Mouse (Mus musculus) intestine, postnatal 0 days (tissue): ENCODE results near the gene Zdhhc1. TPM values are rescaled to one million over a fixed set of nuclear protein-coding genes. Genes with fewer than 3 reads are reported as not detected.
A peak's percentile ranks its signal among the peaks of the same experiment; 100 is the strongest.

Experiments
- ATAC-seq: fragments of 200-750 bp; cut with Nextera tagmentation; 2 replicates; pipeline ENCODE4 v1.8.0; 2017; ENCODE audit warnings: mild to moderate bottlenecking, moderate TSS enrichment, moderate library complexity
- H3K27ac ChIP-seq: fragments of 300-500 bp; sonication (generic); 2 replicates; pipeline ENCODE4 v1.5.1; 2014; ENCODE audit warnings: mild to moderate bottlenecking, low read depth, low read length, moderate library complexity
- H3K27me3 ChIP-seq: fragments of 300-500 bp; sonication (generic); replicated peaks from 2 replicates; pipeline ENCODE4 v1.6.1; 2014; ENCODE audit warnings: low read length, mixed read lengths; ENCODE audit not compliant: control insufficient read depth, insufficient read depth
- H3K36me3 ChIP-seq: fragments of 300-500 bp; sonication (generic); 2 replicates; pipeline ENCODE4 v1.6.1; 2014; ENCODE audit warnings: mild to moderate bottlenecking, moderate library complexity; ENCODE audit not compliant: control insufficient read depth, insufficient read depth
- H3K4me1 ChIP-seq: fragments of 300-500 bp; sonication (generic); replicated peaks from 2 replicates; pipeline ENCODE4 v1.6.1; 2014; ENCODE audit warnings: antibody characterized with exemption, low read length, mixed read lengths; ENCODE audit not compliant: control insufficient read depth, insufficient read depth
- H3K4me2 ChIP-seq: fragments of 300-500 bp; sonication (generic); replicated peaks from 2 replicates; pipeline ENCODE4 v1.6.1; 2014; ENCODE audit warnings: low read depth, mild to moderate bottlenecking, moderate library complexity
- H3K4me3 ChIP-seq: fragments of 300-500 bp; sonication (generic); 2 replicates; pipeline ENCODE4 v1.5.1; 2014; ENCODE audit warnings: low read depth, low read length
- H3K9ac ChIP-seq: fragments of 300-500 bp; sonication (generic); 2 replicates; pipeline ENCODE4 v1.6.1; 2014; ENCODE audit warnings: mild to moderate bottlenecking, low read depth, low read length
- H3K9me3 ChIP-seq: fragments of 300-500 bp; sonication (generic); 2 replicates; pipeline ENCODE4 v1.6.1; 2016; ENCODE audit warnings: mixed run types; ENCODE audit not compliant: control insufficient read depth
- CTCF ChIP-seq: sonication (generic); IDR thresholded peaks from 2 replicates; pipeline ENCODE4 v1.5.1; 2016; ENCODE audit warnings: low read depth, mild to moderate bottlenecking, control low read depth, antibody characterized with exemption, moderate library complexity
- WGBS: fragments of 180-500 bp; shearing (Covaris S2); extraction: QIAGEN DNeasy Blood & Tissue Kit; methylation state at CpG from one replicate; pipeline ENCODE4 v1.1.7; 2014; 5-methylcytosine and 5-hydroxymethylcytosine counted together
- polyA plus RNA-seq: library from polyadenylated mRNA; unstranded; fragments of >200 nt; fragmentation: Nextera tagmentation; extraction: Ambion mirVana; gene quantifications from 2 replicates; pipeline ENCODE4 v1.2.1, GENCODE M21; 2015

Zdhhc1 gene
- polyA plus RNA-seq, 1 experiment from 2014 or later, result 7.1 TPM

- WGBS, result 83% methylated on average over 4 of the region's 4 CpGs
- H3K4me3 ChIP-seq, result no peak overlapping the region
These were observed 42.2 kb upstream of the Zdhhc1 start for GRCm38 (mm10) chr8:105538940-105539339.

GRCm38 (mm10) chr8:105537011-105537677 lies 40.4 kb upstream of the Zdhhc1 start:
- 0 out of 2 replicates have a peak, but pooled peaks cover 3% of the 10 kb centered on the region for H3K4me1 ChIP-seq
- ATAC-seq, result peak; percentile 48; the same call in 1 of the 2 replicates
- H3K4me2 ChIP-seq, result no peak overlapping the region
- peaks cover 44% of the 10 kb centered on the region for H3K36me3 ChIP-seq
- no peak for TF ChIP-seq CTCF
- no peaks in the 10 kb centered on the region for H3K9me3 ChIP-seq
- no peak overlapping the region for H3K27ac ChIP-seq
- no peak overlapping the region for H3K4me3 ChIP-seq
- WGBS, result 61% methylated on average over 6 of the region's 6 CpGs
- H3K9ac ChIP-seq, result no peak overlapping the region
- H3K27me3 ChIP-seq, result no peaks in the 10 kb centered on the region

More at GRCm38 (mm10) chr8:105538940-105539339, 42.2 kb upstream of the Zdhhc1 start:
- no peak overlapping the region for H3K4me2 ChIP-seq
- TF ChIP-seq CTCF, result no peak
- H3K4me1 ChIP-seq, result no peaks in the 10 kb centered on the region
- no peak for ATAC-seq
- no peak overlapping the region for H3K27ac ChIP-seq
- no peaks in the 10 kb centered on the region for H3K9me3 ChIP-seq
- peaks cover 43% of the 10 kb centered on the region for H3K36me3 ChIP-seq
- no peak overlapping the region for H3K9ac ChIP-seq
- no peaks in the 10 kb centered on the region for H3K27me3 ChIP-seq

GRCm38 (mm10) chr8:105536546-105536945 lies 39.8 kb upstream of the Zdhhc1 start:
- no peak for TF ChIP-seq CTCF
- H3K36me3 ChIP-seq, result peaks cover 50% of the 10 kb centered on the region
- no peaks in the 10 kb centered on the region for H3K27me3 ChIP-seq
- no peaks in the 10 kb centered on the region for H3K9me3 ChIP-seq
- no peak overlapping the region for H3K27ac ChIP-seq
- WGBS, result 84% methylated on average over 3 of the region's 3 CpGs
- no peak for ATAC-seq
- H3K9ac ChIP-seq, result no peak overlapping the region
- no peak overlapping the region for H3K4me3 ChIP-seq
- 0 out of 2 replicates have a peak, but pooled peaks cover 3% of the 10 kb centered on the region for H3K4me1 ChIP-seq
- H3K4me2 ChIP-seq, result no peak overlapping the region

GRCm38 (mm10) chr8:105533892-105534329 lies 37.2 kb upstream of the Zdhhc1 start:
- 0% methylated on average over 1 of the region's 1 CpGs for WGBS
- no peak overlapping the region for H3K9ac ChIP-seq
- H3K4me2 ChIP-seq, result no peak overlapping the region

GRCm38 (mm10) chr8:105533439-105533838 lies 36.7 kb upstream of the Zdhhc1 start:
- WGBS, result 5% methylated on average over 2 of the region's 2 CpGs

More at GRCm38 (mm10) chr8:105533892-105534329, 37.2 kb upstream of the Zdhhc1 start:
- Histone ChIP-seq H3K27me3 (no peaks in the 10 kb centered on the region), H3K9me3 (no peaks in the 10 kb centered on the region), H3K27ac (peak overlapping the region; percentile 70; the same call in 1 of the 2 replicates), H3K36me3 (peaks cover 53% of the 10 kb centered on the region), H3K4me1 (0 out of 2 replicates have a peak, but pooled peaks cover 3% of the 10 kb centered on the region), H3K4me3 (no peak overlapping the region)
- ATAC-seq, result peak; percentile 34; the same call in 1 of the 2 replicates
- TF ChIP-seq CTCF, result peak; percentile 91

GRCm38 (mm10) chr8:105531774-105532173 lies 35.1 kb upstream of the Zdhhc1 start:
- Histone ChIP-seq H3K9me3 (no peaks in the 10 kb centered on the region), H3K36me3 (peaks cover 40% of the 10 kb centered on the region), H3K4me2 (no peak overlapping the region), H3K4me1 (0 out of 2 replicates have a peak, but pooled peaks cover 3% of the 10 kb centered on the region), H3K4me3 (no peak overlapping the region), H3K27ac (no peak overlapping the region), H3K9ac (no peak overlapping the region), H3K27me3 (no peaks in the 10 kb centered on the region)
- TF ChIP-seq CTCF, result peak; percentile 77
- WGBS, result 70% methylated on average over 2 of the region's 2 CpGs
- ATAC-seq, result no peak

More at GRCm38 (mm10) chr8:105533439-105533838, 36.7 kb upstream of the Zdhhc1 start:
- Histone ChIP-seq H3K36me3 (peaks cover 51% of the 10 kb centered on the region), H3K27ac (peak overlapping the region; percentile 70), H3K4me2 (no peak overlapping the region), H3K4me3 (no peak overlapping the region), H3K9me3 (no peaks in the 10 kb centered on the region), H3K4me1 (0 out of 2 replicates have a peak, but pooled peaks cover 3% of the 10 kb centered on the region), H3K27me3 (no peaks in the 10 kb centered on the region), H3K9ac (no peak overlapping the region)
- TF ChIP-seq CTCF, result no peak
- ATAC-seq, result peak; percentile 54
